Mouse (Mus musculus): Measurements from ENCODE around the gene H2-Q7. TPM values are rescaled to one million over a fixed set of nuclear protein-coding genes. Genes with fewer than 3 reads are reported as not detected.
"Not testable (repeated sequence)": the region's sequence is repeated elsewhere in the genome, so short reads cannot be mapped to it uniquely, and the experiment has no call there.

Gene H2-Q7
- polyA plus RNA-seq, 1 experiment from 2014 or later, result 3.1 TPM

- peaks cover 27% of the 10 kb centered on the region for H3K27me3 ChIP-seq
- H3K9me3 ChIP-seq; H3K4me2 ChIP-seq; H3K36me3 ChIP-seq; H3K9ac ChIP-seq; H3K27ac ChIP-seq; H3K4me3 ChIP-seq; H3K4me1 ChIP-seq; ATAC-seq (ENCODE audit: insufficient number of reproducible peaks, low FRiP score, low TSS enrichment, low read depth): not testable (repeated sequence)
- 75% methylated on average over 3 of the region's 3 CpGs for WGBS
These were observed 15.7 kb upstream of the H2-Q7 start for GRCm38 (mm10) chr17:35423131-35423810.

- H3K27me3 ChIP-seq, result peaks cover 27% of the 10 kb centered on the region
- H3K27ac ChIP-seq; H3K4me1 ChIP-seq; H3K9me3 ChIP-seq; H3K9ac ChIP-seq; H3K4me2 ChIP-seq; ATAC-seq (ENCODE audit: insufficient number of reproducible peaks, low FRiP score, low TSS enrichment, low read depth); H3K36me3 ChIP-seq; H3K4me3 ChIP-seq: not testable (repeated sequence)
- 81% methylated on average over 3 of the region's 3 CpGs for WGBS
These were observed 14.8 kb upstream of the H2-Q7 start for GRCm38 (mm10) chr17:35424106-35424505.

DNA sequence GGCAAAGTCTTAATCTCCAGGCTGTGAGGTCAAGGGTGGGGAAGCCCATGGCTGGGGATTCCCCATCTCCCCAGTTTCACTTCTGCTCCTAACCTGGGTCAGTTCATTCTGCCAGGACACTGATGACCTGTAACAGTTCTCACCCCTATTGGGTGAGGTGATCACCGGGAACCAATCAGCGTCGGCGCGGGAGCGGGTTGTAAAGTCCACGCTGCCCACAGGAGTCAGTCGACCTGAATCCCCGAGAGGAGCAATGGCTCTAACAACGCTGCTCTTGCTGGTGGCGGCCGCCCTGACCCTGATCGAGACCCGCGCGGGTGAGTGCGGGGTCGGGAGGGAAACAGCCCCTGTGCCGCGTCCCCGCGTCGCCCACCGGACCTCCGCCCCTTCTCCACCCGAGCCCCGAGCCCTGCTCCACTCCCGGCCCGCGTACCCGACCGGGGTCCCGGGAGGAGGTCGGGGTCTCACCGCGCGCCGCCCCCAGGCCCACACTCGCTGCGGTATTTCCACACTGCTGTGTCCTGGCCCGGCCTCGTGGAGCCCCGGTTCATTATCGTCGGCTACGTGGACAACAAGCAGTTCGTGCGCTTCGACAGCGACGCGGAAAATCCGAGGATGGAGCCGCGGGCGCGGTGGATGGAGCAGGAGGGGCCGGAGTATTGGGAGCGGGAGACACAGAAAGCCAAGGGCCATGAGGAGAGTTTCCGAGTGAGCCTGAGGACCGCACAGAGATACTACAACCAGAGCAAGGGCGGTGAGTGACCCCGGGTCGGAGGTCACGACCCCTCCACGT, 14.1 kb upstream of the H2-Q7 start, which contains the start of gene H2-Q6:
Gene H2-Q6 (plus strand): TSS at position 227 of the 793 bp plus-strand sequence.
- Histone ChIP-seq H3K27me3 (peaks cover 27% of the 10 kb centered on the region), H3K4me3 (peak within 1 kb of the TSS; percentile 38), H3K9ac (0 out of 2 replicates have a peak within 1 kb of the TSS, but pooled peaks have one; percentile 28), H3K4me2 (peak within 1 kb of the TSS; percentile 64)
- not testable (repeated sequence) for H3K4me1 ChIP-seq, H3K27ac ChIP-seq, H3K36me3 ChIP-seq, H3K9me3 ChIP-seq
- 2% methylated on average over 59 of the region's 66 CpGs for WGBS
- ATAC-seq (ENCODE audit: insufficient number of reproducible peaks, low FRiP score, low TSS enrichment, low read depth), result peak; percentile 53; the same call in 1 of the 2 replicates

- H3K27ac ChIP-seq, H3K4me1 ChIP-seq, H3K9ac ChIP-seq, H3K9me3 ChIP-seq, H3K36me3 ChIP-seq: not testable (repeated sequence)
- 0 out of 2 replicates have a peak, but pooled peaks have one; percentile 5 for ATAC-seq (ENCODE audit: insufficient number of reproducible peaks, low FRiP score, low TSS enrichment, low read depth)
- peaks cover 27% of the 10 kb centered on the region for H3K27me3 ChIP-seq
- peak overlapping the region; percentile 38 for H3K4me3 ChIP-seq
- WGBS, result 21% methylated on average over 27 of the region's 28 CpGs
- peak overlapping the region; percentile 64 for H3K4me2 ChIP-seq
These were observed 13.5 kb upstream of the H2-Q7 start for GRCm38 (mm10) chr17:35425474-35425873.

- peaks cover 21% of the 10 kb centered on the region for H3K27me3 ChIP-seq
- not testable (repeated sequence) for H3K4me1 ChIP-seq; H3K27ac ChIP-seq; H3K4me2 ChIP-seq; H3K9ac ChIP-seq; H3K4me3 ChIP-seq; H3K36me3 ChIP-seq; ATAC-seq (ENCODE audit: insufficient number of reproducible peaks, low FRiP score, low TSS enrichment, low read depth); H3K9me3 ChIP-seq
- 81% methylated on average over 6 of the region's 6 CpGs for WGBS
These were observed 10.1 kb upstream of the H2-Q7 start for GRCm38 (mm10) chr17:35428883-35429282.

GRCm38 (mm10) chr17:35430671-35431070, 8.3 kb upstream of the H2-Q7 start:
- not testable (repeated sequence) for H3K9me3 ChIP-seq; H3K36me3 ChIP-seq; H3K4me2 ChIP-seq; H3K27ac ChIP-seq; H3K27me3 ChIP-seq; ATAC-seq (ENCODE audit: insufficient number of reproducible peaks, low FRiP score, low TSS enrichment, low read depth); H3K9ac ChIP-seq; H3K4me1 ChIP-seq; H3K4me3 ChIP-seq
- WGBS, result 85% methylated on average over 6 of the region's 6 CpGs

DNA sequence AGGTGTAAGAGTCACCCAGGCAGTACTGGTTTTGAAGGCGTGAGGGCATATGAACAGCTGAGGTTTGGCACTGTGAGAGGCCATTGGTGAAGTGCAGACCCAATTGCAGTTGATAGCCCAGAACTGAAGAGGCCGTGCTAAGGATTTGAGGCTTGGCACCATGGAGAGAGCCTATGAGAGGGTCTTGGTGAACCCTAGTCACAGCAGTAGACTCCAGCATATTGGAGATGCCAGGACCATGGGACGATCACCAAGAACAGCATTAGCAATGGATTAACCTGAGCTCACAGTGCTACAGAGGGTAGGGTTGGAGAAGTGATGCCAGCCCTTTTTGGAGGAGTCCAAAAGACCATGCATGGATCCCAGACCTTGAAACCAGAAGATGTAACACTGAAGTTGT, 6.8 kb upstream of the H2-Q7 start:
- WGBS, result 85% methylated on average over 3 of the region's 3 CpGs
- not testable (repeated sequence) for H3K9ac ChIP-seq, H3K27me3 ChIP-seq, H3K4me3 ChIP-seq, H3K36me3 ChIP-seq, H3K27ac ChIP-seq, H3K9me3 ChIP-seq, H3K4me2 ChIP-seq, H3K4me1 ChIP-seq
- ATAC-seq (ENCODE audit: insufficient number of reproducible peaks, low FRiP score, low TSS enrichment, low read depth), result 0 out of 2 replicates have a peak, but pooled peaks have one; percentile 20

GRCm38 (mm10) chr17:35434836-35435235, 4.1 kb upstream of the H2-Q7 start:
- H3K9ac ChIP-seq; H3K4me1 ChIP-seq; H3K27ac ChIP-seq; H3K4me3 ChIP-seq; H3K4me2 ChIP-seq; H3K36me3 ChIP-seq; H3K9me3 ChIP-seq; ATAC-seq (ENCODE audit: insufficient number of reproducible peaks, low FRiP score, low TSS enrichment, low read depth): not testable (repeated sequence)
- 9% methylated on average over 8 of the region's 8 CpGs for WGBS
- peaks cover 11% of the 10 kb centered on the region for H3K27me3 ChIP-seq

DNA sequence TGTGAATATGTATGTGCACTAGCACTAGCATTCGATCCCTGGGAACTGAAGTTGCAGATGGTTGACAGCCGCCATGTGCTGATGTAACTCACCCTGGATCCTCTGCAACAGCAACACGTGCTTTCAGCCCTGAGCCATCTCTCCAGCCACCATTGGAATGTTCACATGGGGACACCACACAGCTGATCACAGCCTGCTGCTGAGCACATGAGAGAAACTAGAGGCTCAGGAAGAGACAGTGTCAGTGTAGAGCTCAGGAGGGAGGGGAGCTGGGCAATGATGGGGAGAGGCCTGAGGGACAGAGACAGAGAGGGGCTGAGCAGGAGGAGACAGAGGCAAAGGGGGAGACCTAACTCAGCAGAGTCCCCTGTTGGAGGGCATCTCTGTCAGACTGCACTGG, 3.4 kb upstream of the H2-Q7 start:
- WGBS, result 66% methylated on average over 3 of the region's 3 CpGs
- H3K36me3 ChIP-seq; H3K9ac ChIP-seq; H3K27ac ChIP-seq; H3K4me2 ChIP-seq; H3K4me3 ChIP-seq; ATAC-seq (ENCODE audit: insufficient number of reproducible peaks, low FRiP score, low TSS enrichment, low read depth); H3K4me1 ChIP-seq; H3K9me3 ChIP-seq: not testable (repeated sequence)
- H3K27me3 ChIP-seq, result peaks cover 16% of the 10 kb centered on the region

DNA sequence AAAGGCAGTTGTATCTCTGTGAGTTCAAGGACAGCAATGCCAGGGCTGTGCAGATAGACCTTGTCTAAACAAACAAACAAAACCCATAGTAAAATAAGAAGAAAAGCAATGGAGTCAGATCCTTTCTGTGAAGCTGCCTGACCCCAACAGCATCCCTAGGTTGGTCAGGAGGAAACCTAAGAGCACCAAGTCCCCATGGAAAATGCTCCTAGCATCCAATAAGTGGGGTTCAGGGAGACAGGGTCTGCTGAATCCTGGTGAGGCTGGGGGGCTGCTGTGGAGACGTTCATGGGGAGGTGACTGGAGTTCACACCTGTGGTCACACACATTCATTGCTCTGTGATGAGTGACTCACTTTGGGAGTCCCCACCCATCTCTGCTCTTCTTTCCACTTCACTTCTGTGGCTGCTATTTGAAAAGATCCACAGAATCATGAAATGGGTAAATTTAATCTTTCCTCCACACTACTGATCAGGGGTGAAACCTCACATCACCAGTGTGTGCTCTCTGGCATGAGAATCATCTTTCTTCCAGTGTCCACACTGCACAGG, 1.5 kb upstream of the H2-Q7 start:
- H3K4me2 ChIP-seq; H3K9me3 ChIP-seq; H3K36me3 ChIP-seq; H3K4me1 ChIP-seq; H3K27ac ChIP-seq; ATAC-seq (ENCODE audit: insufficient number of reproducible peaks, low FRiP score, low TSS enrichment, low read depth); H3K4me3 ChIP-seq; H3K9ac ChIP-seq: not testable (repeated sequence)
- WGBS, result 60% methylated on average over 1 of the region's 1 CpGs
- H3K27me3 ChIP-seq, result peaks cover 16% of the 10 kb centered on the region

GRCm38 (mm10) chr17:35438395-35438794, 560 bp upstream of the H2-Q7 start:
- H3K27ac ChIP-seq; H3K9me3 ChIP-seq; ATAC-seq (ENCODE audit: insufficient number of reproducible peaks, low FRiP score, low TSS enrichment, low read depth); H3K36me3 ChIP-seq; H3K4me2 ChIP-seq; H3K9ac ChIP-seq; H3K4me1 ChIP-seq: not testable (repeated sequence)
- Histone ChIP-seq H3K27me3 (peaks cover 16% of the 10 kb centered on the region), H3K4me3 (0 out of 2 replicates have a peak overlapping the region, but pooled peaks have one; percentile 48)
- WGBS, result 85% methylated on average over 2 of the region's 3 CpGs

GRCm38 (mm10) chr17:35439295-35439747, 366 bp downstream of the H2-Q7 start:
- WGBS, result under 1% methylated on average over 39 of the region's 48 CpGs
- not testable (repeated sequence) for H3K27ac ChIP-seq, H3K4me1 ChIP-seq, H3K36me3 ChIP-seq, H3K9me3 ChIP-seq
- ATAC-seq (ENCODE audit: insufficient number of reproducible peaks, low FRiP score, low TSS enrichment, low read depth), result peak; percentile 38; the same call in 1 of the 2 replicates
- Histone ChIP-seq H3K4me2 (peak overlapping the region; percentile 91), H3K4me3 (peak overlapping the region; percentile 48), H3K27me3 (peaks cover 16% of the 10 kb centered on the region), H3K9ac (peak overlapping the region; percentile 39)
